Mouse (Mus musculus) limb, embryonic 12.5 days (tissue): Measurements from ENCODE around the gene Rbm5. TPM values are rescaled to one million over a fixed set of nuclear protein-coding genes. Genes with fewer than 3 reads are reported as not detected.

Experiments
- ATAC-seq: fragments of 200-750 bp; cut with Nextera tagmentation; 2 replicates; pipeline ENCODE4 v1.8.0; 2017; ENCODE audit warnings: low read depth, moderate TSS enrichment; ENCODE audit not compliant: insufficient number of reproducible peaks, insufficient read depth, low FRiP score, low TSS enrichment
- H3K27ac ChIP-seq: fragments of 300-500 bp; sonication (generic); 2 replicates; pipeline ENCODE4 v1.5.1; 2016; ENCODE audit warnings: mild to moderate bottlenecking, moderate library complexity
- H3K27me3 ChIP-seq: fragments of 300-500 bp; sonication (generic); 2 replicates; pipeline ENCODE4 v1.6.1; 2016; ENCODE audit warnings: mild to moderate bottlenecking, moderate library complexity
- H3K36me3 ChIP-seq: fragments of 300-500 bp; sonication (generic); 2 replicates; pipeline ENCODE4 v1.6.1; 2016; ENCODE audit warnings: mild to moderate bottlenecking, moderate library complexity
- H3K4me1 ChIP-seq: fragments of 300-500 bp; sonication (generic); replicated peaks from 2 replicates; pipeline ENCODE4 v1.6.1; 2016
- H3K4me2 ChIP-seq: fragments of 300-500 bp; sonication (generic); 2 replicates; pipeline ENCODE4 v1.6.1; 2016; ENCODE audit warnings: mild to moderate bottlenecking, moderate library complexity
- H3K4me3 ChIP-seq: fragments of 300-500 bp; sonication (generic); replicated peaks from 2 replicates; pipeline ENCODE4 v1.5.1; 2016; ENCODE audit warnings: mild to moderate bottlenecking
- H3K9ac ChIP-seq: fragments of 300-500 bp; sonication (generic); replicated peaks from 2 replicates; pipeline ENCODE4 v1.6.1; 2016; ENCODE audit warnings: mild to moderate bottlenecking, moderate library complexity
- H3K9me3 ChIP-seq: fragments of 300-500 bp; sonication (generic); 2 replicates; pipeline ENCODE4 v1.6.1; 2016; ENCODE audit warnings: mild to moderate bottlenecking, moderate library complexity
- WGBS: fragments of 180-500 bp; shearing (Covaris S2); methylation state at CpG from one replicate; pipeline ENCODE4 v1.1.7; 2016; 5-methylcytosine and 5-hydroxymethylcytosine counted together
- polyA plus RNA-seq: library from polyadenylated mRNA; unstranded; fragments of >200 nt; fragmentation: Nextera tagmentation; extraction: Ambion mirVana; gene quantifications from 2 replicates; pipeline ENCODE4 v1.2.1, GENCODE M21; 2016

Gene Rbm5
- polyA plus RNA-seq, 1 experiment from 2014 or later: 239 TPM

DNA sequence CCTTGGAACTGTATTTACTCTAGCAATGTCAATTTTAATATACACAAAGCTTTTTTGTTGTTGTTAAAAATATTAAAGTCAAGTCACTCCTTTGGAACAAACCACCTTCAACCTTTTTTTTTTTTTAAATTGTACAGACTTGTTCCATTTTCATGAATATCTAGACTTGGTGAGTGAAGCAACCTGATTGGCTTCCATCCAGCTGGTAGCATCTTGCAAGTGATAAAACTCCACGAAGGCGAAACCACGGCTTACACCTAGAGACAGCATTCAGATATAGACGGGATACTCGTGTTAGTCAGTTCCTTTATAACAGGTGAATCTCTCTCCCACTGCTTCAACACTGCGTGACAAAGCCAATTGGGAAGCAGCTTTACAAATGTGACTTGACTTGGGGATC, 11.2 kb downstream of the Rbm5 start:
- WGBS: 91% methylated on average over 6 of the region's 6 CpGs
- Histone ChIP-seq H3K4me2 (no peak overlapping the region), H3K4me3 (no peak overlapping the region), H3K4me1 (no peaks in the 10 kb centered on the region), H3K27me3 (no peaks in the 10 kb centered on the region), H3K27ac (no peak overlapping the region), H3K36me3 (peaks cover 95% of the 10 kb centered on the region), H3K9ac (no peak overlapping the region), H3K9me3 (no peaks in the 10 kb centered on the region)
- ATAC-seq: no peak

DNA sequence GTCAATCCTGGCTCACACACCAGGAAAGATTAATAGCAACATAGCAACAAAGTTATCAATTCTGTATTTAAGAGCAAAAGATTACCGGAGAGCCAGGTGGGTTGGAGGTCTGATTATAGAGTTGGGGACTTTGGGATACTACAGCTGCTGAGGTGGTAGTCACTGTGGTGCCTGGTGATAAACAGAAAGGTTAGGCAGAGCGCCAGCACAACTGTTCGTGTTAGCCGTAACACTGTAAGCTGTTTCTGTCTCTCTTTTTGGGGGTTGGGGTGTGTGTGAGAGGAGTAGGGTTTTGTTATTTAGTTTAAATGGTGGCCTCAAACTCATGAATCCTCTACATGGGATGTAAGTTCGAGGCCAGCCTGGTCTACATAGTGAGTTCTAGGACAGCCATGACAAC, 20.4 kb downstream of the Rbm5 start:
- H3K4me3 ChIP-seq: no peak overlapping the region
- no peak for ATAC-seq
- 94% methylated on average over 5 of the region's 5 CpGs for WGBS
- no peak overlapping the region for H3K9ac ChIP-seq
- H3K4me2 ChIP-seq: no peak overlapping the region
- peaks cover 5% of the 10 kb centered on the region for H3K9me3 ChIP-seq
- no peaks in the 10 kb centered on the region for H3K4me1 ChIP-seq
- no peaks in the 10 kb centered on the region for H3K27me3 ChIP-seq
- peaks cover 97% of the 10 kb centered on the region for H3K36me3 ChIP-seq
- no peak overlapping the region for H3K27ac ChIP-seq

DNA sequence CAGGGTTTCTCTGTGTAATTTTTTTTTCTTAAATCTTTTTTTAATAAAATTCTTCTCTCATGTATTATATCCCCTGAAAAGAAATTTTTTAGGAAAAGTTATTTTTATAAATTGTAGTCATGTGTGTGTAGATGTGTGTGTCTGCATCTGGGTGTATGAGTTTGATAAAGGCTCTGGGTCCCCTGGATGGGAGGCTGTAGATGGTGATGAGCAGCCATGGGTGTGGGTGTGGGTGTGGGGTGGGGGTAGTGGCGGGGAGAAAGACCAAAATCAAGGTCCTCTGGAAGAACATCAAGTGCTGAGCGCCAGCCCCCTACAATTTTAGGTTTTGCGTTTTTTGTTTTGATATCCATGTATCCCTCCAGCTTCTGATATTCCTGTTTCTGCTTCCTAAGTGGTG, 22.7 kb downstream of the Rbm5 start:
- no peaks in the 10 kb centered on the region for H3K27me3 ChIP-seq
- ATAC-seq: no peak
- H3K4me2 ChIP-seq: no peak overlapping the region
- peaks cover 5% of the 10 kb centered on the region for H3K9me3 ChIP-seq
- no peak overlapping the region for H3K9ac ChIP-seq
- no peak overlapping the region for H3K4me3 ChIP-seq
- 100% methylated on average over 3 of the region's 3 CpGs for WGBS
- no peak overlapping the region for H3K27ac ChIP-seq
- H3K4me1 ChIP-seq: no peaks in the 10 kb centered on the region
- H3K36me3 ChIP-seq: peaks cover 98% of the 10 kb centered on the region

DNA sequence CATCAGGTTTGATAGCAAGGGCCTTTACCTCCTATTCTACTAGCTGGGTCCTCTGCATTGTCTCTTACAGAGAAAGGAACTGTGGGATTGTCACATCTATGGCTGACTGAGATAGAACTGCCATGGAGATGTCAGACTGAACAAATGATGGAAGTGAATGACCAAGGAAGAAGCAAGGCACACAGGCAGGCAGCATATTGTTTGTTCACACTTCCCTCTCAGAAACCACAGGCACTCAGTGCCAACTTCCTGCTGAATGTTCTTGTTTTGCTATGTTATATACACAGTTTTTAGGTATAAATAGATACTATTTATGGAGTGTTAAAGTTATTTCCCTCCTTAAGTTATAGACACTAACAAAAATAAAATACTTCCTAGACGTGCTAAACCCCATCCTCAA, 23.5 kb downstream of the Rbm5 start:
- WGBS: 92% methylated on average over 1 of the region's 1 CpGs
- Histone ChIP-seq H3K4me1 (no peaks in the 10 kb centered on the region), H3K4me2 (no peak overlapping the region)

DNA sequence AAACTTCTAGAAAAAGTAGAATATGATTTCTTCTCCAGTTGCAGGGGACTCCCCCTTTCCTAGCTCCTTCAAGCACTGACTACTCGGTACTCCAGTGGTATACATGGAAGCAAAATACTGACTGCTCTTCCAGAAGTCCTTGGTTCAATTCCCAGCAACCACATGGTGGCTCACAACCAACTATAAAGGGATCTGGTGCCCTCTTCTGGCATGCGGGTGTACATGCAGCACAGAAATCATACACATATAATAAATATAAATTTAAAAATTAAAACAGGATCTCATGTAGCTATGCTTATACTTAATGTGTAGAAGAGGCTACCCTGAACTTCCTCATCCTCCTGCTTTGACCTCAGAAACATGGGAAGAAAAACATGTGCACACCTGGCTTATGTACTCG, 24.1 kb downstream of the Rbm5 start:
- Histone ChIP-seq H3K4me1 (no peaks in the 10 kb centered on the region), H3K4me3 (no peak overlapping the region), H3K4me2 (no peak overlapping the region), H3K27me3 (no peaks in the 10 kb centered on the region), H3K9ac (no peak overlapping the region), H3K9me3 (peaks cover 5% of the 10 kb centered on the region), H3K36me3 (peaks cover 98% of the 10 kb centered on the region), H3K27ac (no peak overlapping the region)
- no peak for ATAC-seq
- WGBS: 97% methylated on average over 3 of the region's 3 CpGs

More for the DNA sequence above, 23.5 kb downstream of the Rbm5 start:
- H3K4me3 ChIP-seq: no peak overlapping the region
- peaks cover 98% of the 10 kb centered on the region for H3K36me3 ChIP-seq
- H3K27me3 ChIP-seq: no peaks in the 10 kb centered on the region
- no peak for ATAC-seq
- H3K27ac ChIP-seq: no peak overlapping the region
- peaks cover 5% of the 10 kb centered on the region for H3K9me3 ChIP-seq
- no peak overlapping the region for H3K9ac ChIP-seq

DNA sequence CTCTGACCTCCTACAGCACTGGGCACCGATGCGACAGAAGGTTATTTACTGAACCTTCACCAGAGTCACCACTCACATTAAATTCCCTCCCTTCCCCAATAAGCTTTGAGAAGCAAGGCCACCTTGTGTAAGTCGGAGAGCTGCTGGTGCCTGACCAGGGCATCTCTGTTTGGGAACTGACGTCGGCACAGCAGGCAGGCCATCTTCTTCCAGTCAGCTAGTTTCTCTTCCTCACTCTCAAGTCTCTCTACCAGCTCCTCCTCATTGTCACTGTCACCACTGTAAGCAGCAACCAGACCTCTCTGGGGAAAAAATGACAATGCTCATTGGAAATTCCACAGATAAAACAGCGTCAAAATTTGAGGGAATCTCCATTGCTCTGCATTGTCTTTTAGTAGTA, 26.7 kb downstream of the Rbm5 start:
- Histone ChIP-seq H3K9me3 (peaks cover 5% of the 10 kb centered on the region), H3K4me3 (no peak overlapping the region), H3K4me2 (no peak overlapping the region), H3K36me3 (peaks cover 97% of the 10 kb centered on the region), H3K9ac (no peak overlapping the region), H3K27me3 (no peaks in the 10 kb centered on the region), H3K27ac (no peak overlapping the region), H3K4me1 (no peaks in the 10 kb centered on the region)
- 93% methylated on average over 6 of the region's 6 CpGs for WGBS
- no peak for ATAC-seq

DNA sequence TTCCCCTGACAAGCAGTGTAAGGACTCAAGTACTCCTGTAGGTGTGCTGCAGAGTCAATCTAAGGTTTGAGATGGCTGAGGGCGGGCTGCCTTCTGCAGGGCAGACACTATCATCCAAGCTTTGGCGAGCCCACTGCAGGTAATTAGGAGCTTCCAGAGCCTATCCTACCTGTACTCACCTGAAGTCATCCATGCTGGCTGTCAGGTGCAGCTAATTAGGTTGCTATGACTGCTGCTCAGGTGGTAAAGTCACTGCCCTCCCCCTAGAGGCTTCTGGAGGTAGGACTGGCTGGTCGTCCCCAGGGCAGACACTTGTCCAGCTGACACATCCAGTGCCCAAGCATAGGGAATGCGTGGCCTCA, 32.0 kb downstream of the Rbm5 start:
- 52% methylated on average over 4 of the region's 4 CpGs for WGBS
- ATAC-seq: no peak

DNA sequence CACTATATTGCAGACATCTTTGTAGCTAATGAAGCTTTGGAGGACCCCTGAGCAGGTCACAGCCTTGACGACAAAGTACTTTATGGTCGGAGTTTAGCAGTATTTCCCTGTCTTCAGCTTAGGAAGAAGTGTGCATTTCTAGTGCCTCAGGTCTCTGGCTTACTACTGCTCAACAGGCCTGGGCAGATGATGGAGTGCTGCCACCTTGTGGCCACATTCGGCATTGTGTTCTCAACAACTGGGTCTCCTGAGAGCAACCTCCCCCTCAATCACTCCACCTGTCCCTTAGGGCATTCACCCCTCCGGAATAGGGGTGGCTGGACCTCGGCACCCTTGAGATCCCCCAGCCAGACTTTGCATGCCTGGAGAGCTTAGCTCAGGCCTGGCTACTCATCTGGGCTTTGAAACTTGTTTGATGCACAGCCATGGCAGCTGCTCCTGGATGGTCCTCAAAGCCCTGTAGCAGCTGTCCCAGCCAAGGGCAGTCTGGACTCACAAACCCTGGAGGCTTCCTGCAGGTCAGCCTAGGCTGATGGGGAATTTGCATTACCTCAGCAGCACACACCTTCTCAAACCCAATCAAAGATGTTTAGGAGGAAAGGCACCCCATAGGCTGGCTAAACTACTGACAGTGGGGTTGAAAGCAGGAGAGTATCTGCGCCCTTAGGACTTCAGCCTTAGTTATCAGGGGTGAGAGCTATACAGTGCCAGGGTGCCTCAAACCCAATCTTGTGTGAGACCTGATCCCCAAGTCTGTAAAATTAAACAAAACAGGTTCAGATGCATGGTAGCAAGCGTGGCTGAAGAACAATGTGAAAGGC, 32.6 kb downstream of the Rbm5 start:
- no peak overlapping the region for H3K4me2 ChIP-seq
- H3K27me3 ChIP-seq: no peaks in the 10 kb centered on the region
- peak overlapping the region; percentile 45 for H3K27ac ChIP-seq
- ATAC-seq: peak; percentile 44
- WGBS: 23% methylated on average over 7 of the region's 7 CpGs
- no peak overlapping the region for H3K4me3 ChIP-seq
- peaks cover 35% of the 10 kb centered on the region for H3K4me1 ChIP-seq
- no peaks in the 10 kb centered on the region for H3K9me3 ChIP-seq
- no peak overlapping the region for H3K9ac ChIP-seq
- peaks cover 50% of the 10 kb centered on the region for H3K36me3 ChIP-seq

More for the DNA sequence above, 32.0 kb downstream of the Rbm5 start:
- no peaks in the 10 kb centered on the region for H3K27me3 ChIP-seq
- no peak overlapping the region for H3K9ac ChIP-seq
- H3K27ac ChIP-seq: peak overlapping the region; percentile 45; the same call in 1 of the 2 replicates
- peaks cover 56% of the 10 kb centered on the region for H3K36me3 ChIP-seq
- H3K4me2 ChIP-seq: no peak overlapping the region
- no peak overlapping the region for H3K4me3 ChIP-seq
- no peaks in the 10 kb centered on the region for H3K9me3 ChIP-seq
- peaks cover 35% of the 10 kb centered on the region for H3K4me1 ChIP-seq

DNA sequence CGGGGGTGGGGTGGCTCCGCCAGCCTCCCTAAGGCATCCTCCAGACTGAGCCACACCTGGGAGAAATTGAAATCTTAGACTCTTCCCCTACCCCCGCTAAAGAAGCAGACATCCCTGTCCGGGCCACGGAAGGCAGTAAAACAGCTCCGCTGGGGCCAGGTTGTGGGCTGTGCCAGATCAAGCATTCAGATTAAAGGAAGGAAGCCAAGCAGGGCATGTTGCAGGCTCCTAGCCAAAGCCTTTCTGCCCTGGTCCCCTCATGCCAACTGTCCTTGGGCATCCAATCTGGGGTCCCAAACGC, 34.7 kb downstream of the Rbm5 start:
- H3K4me2 ChIP-seq: peak overlapping the region; percentile 60
- WGBS: under 1% methylated on average over 7 of the region's 7 CpGs
- H3K9ac ChIP-seq: peak overlapping the region; percentile 45
- peaks cover 38% of the 10 kb centered on the region for H3K4me1 ChIP-seq
- H3K4me3 ChIP-seq: peak overlapping the region; percentile 25
- peak; percentile 61 for ATAC-seq
- peaks cover 30% of the 10 kb centered on the region for H3K36me3 ChIP-seq
- no peaks in the 10 kb centered on the region for H3K27me3 ChIP-seq
- peak overlapping the region; percentile 96 for H3K27ac ChIP-seq
- no peaks in the 10 kb centered on the region for H3K9me3 ChIP-seq

DNA sequence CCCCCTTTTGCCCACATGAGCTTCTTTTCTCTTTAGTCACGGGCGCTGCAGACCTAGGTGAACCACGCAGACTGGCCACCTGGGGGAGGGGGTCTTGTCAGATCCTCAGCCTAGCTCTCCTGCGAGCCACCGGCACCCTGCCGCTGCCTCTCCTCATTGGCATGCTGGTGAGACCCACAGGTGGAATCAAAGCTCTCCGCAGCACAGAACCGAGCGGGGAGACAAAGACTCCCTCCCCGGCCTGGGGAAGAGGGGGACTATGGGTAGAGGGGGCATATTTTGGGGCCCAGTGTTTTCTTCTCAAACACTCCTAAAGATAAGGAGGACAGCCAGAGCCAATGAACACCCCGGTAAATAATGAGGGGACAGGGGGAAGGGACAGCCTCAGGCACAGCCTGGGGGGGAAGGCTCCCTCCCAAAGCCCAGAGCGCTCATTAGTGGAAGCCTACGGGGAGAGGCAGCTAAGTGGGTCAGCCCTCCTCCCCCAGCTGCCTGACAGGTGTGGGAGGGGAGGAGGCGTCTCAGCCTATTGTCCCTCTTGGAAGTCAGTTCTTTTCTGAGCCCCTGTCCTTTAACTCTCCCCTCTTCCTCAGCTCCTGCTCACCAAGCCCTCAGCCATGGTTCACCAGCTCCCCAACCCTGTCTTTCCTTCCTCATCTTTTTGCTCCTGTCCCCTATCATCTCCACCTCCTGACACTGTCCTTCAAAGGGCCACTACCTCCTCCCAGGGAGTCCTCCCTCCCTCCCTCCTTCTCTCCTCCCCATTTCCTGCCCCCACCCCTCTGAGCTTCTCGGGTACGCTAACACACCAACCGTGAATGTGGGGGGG, 35.2 kb downstream of the Rbm5 start:
- no peaks in the 10 kb centered on the region for H3K9me3 ChIP-seq
- H3K4me3 ChIP-seq: peak overlapping the region; percentile 25
- WGBS: under 1% methylated on average over 17 of the region's 17 CpGs
- H3K36me3 ChIP-seq: peaks cover 24% of the 10 kb centered on the region
- H3K27ac ChIP-seq: peak overlapping the region; percentile 96
- no peak; the same call in 1 of the 2 replicates for ATAC-seq
- H3K9ac ChIP-seq: peak overlapping the region; percentile 45
- H3K4me1 ChIP-seq: peaks cover 44% of the 10 kb centered on the region
- H3K27me3 ChIP-seq: no peaks in the 10 kb centered on the region
- H3K4me2 ChIP-seq: peak overlapping the region; percentile 60

DNA sequence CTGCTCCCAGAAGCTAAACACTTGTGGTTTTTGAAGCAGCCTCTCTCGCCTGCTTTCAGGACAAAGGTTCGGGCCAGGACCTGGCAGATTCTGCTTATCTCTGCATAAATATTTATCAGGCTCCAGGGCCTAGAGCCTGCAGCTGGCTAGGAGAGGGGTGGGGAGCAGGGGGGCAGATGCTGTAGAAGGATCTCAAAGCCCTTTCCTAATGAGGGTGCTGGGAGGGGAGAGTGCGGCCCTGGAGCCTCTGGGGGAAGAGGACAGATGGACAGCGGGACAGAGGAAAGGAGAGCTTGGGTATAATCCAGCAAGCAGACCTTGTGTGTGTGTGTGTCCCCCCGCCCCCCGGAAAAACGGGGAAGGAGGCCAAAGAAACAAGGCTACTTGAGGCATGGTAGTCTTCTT, 36.2 kb downstream of the Rbm5 start:
- Histone ChIP-seq H3K4me3 (no peak overlapping the region), H3K27ac (peak overlapping the region; percentile 96), H3K9me3 (no peaks in the 10 kb centered on the region), H3K27me3 (no peaks in the 10 kb centered on the region), H3K9ac (peak overlapping the region; percentile 45; the same call in 1 of the 2 replicates), H3K4me1 (peaks cover 54% of the 10 kb centered on the region), H3K4me2 (peak overlapping the region; percentile 60; the same call in 1 of the 2 replicates), H3K36me3 (peaks cover 15% of the 10 kb centered on the region)
- no peak for ATAC-seq
- 36% methylated on average over 7 of the region's 7 CpGs for WGBS
